Comparison of ENCODE assay signal across 11 mouse cellular contexts in genomic region chr11:30998704-30999103, GRCm38 (mm10).
"Had no signal": no experiment of that assay in that cellular context is flagged by ENCODE, and none has a peak within 500 bp of the region (broad histone marks: within the 10 kb centered on the region; RNA-seq: fewer than 3 reads in every experiment).

No protein-coding gene starts in this region.

- H3K4me1 ChIP-seq: limb, embryonic 13.5 days; midbrain, embryonic 13.5 days had no signal

- H3K4me3 ChIP-seq: layer of hippocampus, adult 2 months; limb, embryonic 13.5 days; midbrain, embryonic 13.5 days had no signal

- H3K4me2 ChIP-seq: limb, embryonic 13.5 days; midbrain, embryonic 13.5 days had no signal

- H3K9ac ChIP-seq: limb, embryonic 13.5 days; midbrain, embryonic 13.5 days had no signal

- ATAC-seq: inflammation-experienced regulatory T-cells, adult 6 months; intestine, postnatal 0 days; midbrain, embryonic 13.5 days had no signal

- H3K36me3 ChIP-seq: limb, embryonic 13.5 days had no signal

- H3K9me3 ChIP-seq: limb, embryonic 13.5 days; midbrain, embryonic 13.5 days had no signal

- H3K27ac ChIP-seq: kidney, postnatal 0 days; layer of hippocampus, adult 2 months; limb, embryonic 13.5 days; midbrain, embryonic 13.5 days had no signal

- DNase-seq: kidney, adult 9 months; kidney, postnatal 4 days; left cerebral cortex, postnatal 4 days; lung, adult 18-20 months; right cerebral cortex, postnatal 14 days had no signal

- H3K27me3 ChIP-seq: limb, embryonic 13.5 days; midbrain, embryonic 13.5 days had no signal
